Mouse (Mus musculus) G1E-ER4 (cell line): Measurements from ENCODE around the gene Arpc2. TPM values are rescaled to one million over a fixed set of nuclear protein-coding genes. Genes with fewer than 3 reads are reported as not detected.

ENCODE experiments used
- GATA1 ChIP-seq: IDR thresholded peaks from one replicate; pipeline ENCODE4 v1.8.0; 2012; ENCODE audit warnings: low read length, inconsistent platforms
- polyA plus RNA-seq: library from polyadenylated mRNA; stranded (reverse); fragments of >175 nt; gene quantifications from 2 replicates; pipeline ENCODE4 v1.2.3, GENCODE M21; 2012

Arpc2 gene
- 655 and 745 TPM in 2 replicates for polyA plus RNA-seq

DNA sequence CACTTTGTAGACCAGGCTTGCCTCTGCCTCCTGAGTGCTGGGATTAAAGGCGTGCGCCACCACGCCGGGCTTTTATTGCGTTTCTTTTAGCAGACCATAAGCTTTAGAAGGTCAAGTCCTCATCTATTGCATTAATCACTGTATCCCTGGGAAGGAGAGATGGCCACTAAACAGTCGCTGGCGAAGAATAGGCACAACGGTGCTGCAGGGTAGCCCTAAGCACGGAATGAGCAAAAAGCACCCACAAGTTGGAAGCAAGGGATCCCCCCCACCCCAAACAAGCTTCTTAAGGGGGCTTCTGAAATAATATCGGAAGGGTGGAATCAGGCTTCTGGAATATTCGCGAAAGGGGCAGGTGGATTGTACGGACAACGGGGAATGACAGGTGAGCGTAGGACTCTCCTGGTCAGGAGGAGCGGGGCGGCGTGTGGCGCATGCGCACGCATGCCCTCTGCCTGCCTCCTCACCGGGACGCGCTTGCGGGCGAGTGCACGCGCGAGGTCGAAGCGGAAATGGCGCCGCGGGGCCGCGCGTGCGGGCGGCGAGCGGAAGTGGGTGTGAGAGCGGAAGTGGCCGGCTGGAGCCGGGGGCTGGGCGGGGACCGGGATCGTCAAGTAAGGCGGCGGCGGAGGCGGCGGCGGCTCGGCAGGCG lies at the start of gene Arpc2:
Arpc2 (plus strand) TSS at position 147 of the 652 bp plus-strand sequence.
- no peak for TF ChIP-seq GATA1

- no peak for TF ChIP-seq GATA1
These were observed 45.4 kb upstream of the Arpc2 start for GRCm38 (mm10) chr1:74190471-74190870.

- no peak for TF ChIP-seq GATA1
These were observed 43.2 kb upstream of the Arpc2 start for GRCm38 (mm10) chr1:74192711-74193110.

GRCm38 (mm10) chr1:74194445-74194844 lies 41.4 kb upstream of the Arpc2 start, which contains the start of gene Cxcr1:
Gene Cxcr1 (minus strand): TSS chr1:74194631.
- TF ChIP-seq GATA1: no peak

- no peak for TF ChIP-seq GATA1
These were observed 39.9 kb upstream of the Arpc2 start for GRCm38 (mm10) chr1:74195961-74196360.

DNA sequence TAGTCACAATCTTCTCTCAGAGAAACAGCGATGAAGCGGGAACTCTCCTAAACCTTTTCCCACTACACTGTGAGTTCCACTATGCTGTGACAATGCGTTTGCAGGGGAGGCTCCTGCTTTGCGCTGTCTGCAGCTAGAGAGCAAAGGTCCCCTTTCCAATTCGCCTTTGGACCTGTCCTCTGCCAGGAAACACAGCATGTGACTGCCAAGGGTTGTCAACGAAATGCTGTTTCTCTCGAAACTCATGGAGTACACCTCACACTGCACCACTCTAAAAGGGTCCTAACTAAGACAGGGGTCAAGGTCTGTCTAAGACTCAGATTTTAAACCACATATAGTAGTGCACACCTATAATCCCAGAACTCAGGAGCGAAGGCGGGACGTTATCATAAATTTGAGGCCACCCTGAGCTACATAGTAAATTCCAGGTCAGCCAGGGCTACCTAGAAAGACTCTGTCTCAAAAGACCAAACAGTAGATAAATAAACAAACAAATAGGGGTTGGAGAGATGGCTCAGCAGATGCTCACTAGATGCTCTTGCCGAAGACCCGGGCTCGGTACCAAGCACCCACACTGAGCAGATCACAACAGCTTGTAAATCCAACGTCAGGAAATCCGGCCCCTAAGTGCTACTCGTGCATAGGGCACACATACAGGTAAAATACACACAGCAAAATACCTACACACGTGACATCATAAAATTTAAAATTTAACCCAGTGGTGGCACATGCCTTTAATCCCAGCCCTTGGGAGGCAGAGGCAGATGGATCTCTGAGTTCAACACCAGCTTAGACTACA lies 39.1 kb upstream of the Arpc2 start:
- no peak for TF ChIP-seq GATA1

- TF ChIP-seq GATA1: no peak
These were observed 38.0 kb upstream of the Arpc2 start for GRCm38 (mm10) chr1:74197726-74198470.

DNA sequence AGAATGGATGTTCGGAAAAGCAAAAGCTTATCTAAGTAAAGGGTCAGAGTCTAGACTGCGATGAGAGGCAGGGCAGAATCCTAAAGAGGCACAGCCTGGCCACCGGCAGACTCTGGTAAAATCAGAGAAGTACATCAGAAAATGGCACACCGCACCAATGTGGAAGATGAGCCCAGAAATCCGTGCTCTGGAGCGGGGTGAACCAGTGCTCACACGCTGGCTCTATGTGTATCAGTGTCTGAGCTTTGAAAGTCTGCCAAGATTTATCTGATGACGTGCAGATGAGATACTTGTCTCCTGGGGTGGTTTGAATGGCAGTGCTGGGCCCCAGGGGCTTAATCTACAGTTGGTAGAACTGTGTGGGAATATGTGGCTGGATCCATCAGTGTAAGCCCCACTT lies 36.8 kb upstream of the Arpc2 start:
- no peak for TF ChIP-seq GATA1

- no peak for TF ChIP-seq GATA1
These were observed 34.6 kb upstream of the Arpc2 start for GRCm38 (mm10) chr1:74201048-74201844.

- TF ChIP-seq GATA1: no peak
These were observed 32.4 kb upstream of the Arpc2 start for GRCm38 (mm10) chr1:74203457-74203856.

- TF ChIP-seq GATA1: no peak
These were observed 30.0 kb upstream of the Arpc2 start for GRCm38 (mm10) chr1:74205881-74206280.

GRCm38 (mm10) chr1:74206642-74207041 lies 29.2 kb upstream of the Arpc2 start:
- no peak for TF ChIP-seq GATA1

- no peak for TF ChIP-seq GATA1
These were observed 28.0 kb upstream of the Arpc2 start for GRCm38 (mm10) chr1:74207906-74208305.

DNA sequence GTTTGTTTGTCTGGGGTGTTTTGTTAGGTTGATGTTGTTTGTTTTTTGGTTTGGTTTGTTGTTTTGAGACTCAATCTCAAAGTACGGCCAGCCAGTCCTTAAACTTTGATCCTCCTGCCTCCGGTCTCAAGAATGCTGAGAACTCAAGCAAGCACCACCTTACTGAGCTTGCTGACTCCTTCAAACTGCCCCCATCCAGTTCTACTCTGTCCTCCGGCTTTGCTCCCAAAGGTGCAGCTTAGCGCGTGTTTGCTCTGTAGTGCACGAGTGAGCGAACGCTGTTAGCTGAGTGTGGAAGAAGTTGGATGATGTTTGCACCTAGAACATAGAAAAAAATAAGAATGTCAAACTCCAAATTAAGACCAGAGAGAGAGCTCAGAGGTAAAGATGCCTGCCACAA lies 26.9 kb upstream of the Arpc2 start:
- no peak for TF ChIP-seq GATA1

DNA sequence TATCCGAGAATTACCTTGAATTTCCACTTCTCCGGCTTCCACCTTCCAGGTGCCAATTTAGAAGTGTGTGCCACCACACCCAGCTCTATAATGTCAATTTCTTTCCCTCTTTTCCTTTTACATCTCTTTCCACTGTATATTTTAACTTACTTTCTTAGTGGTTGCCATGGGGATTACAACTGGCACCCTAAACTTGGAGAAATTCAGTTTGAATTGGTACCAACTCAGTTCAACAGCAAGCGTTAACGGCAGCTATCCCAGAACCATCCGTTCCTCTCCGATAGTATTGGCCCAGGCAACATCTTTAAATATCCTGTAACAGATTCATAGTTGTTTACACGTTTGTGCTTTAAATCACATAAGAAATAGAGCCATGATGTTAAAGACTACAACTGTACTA lies 16.0 kb upstream of the Arpc2 start:
- TF ChIP-seq GATA1: no peak
